Mouse (Mus musculus) hindlimb bud, embryonic 11.5 days (tissue): ENCODE data around the gene Actrt3.
"Not testable (repeated sequence)": the region's sequence is repeated elsewhere in the genome, so short reads cannot be mapped to it uniquely, and the experiment has no call there.

Experiments used
- DNase-seq: peaks from one replicate; pipeline ENCODE4 v3.0.0-alpha.2; 2012; ENCODE audit warnings: low read depth, low spot score; ENCODE audit errors: extremely low spot score

Actrt3 gene

DNA sequence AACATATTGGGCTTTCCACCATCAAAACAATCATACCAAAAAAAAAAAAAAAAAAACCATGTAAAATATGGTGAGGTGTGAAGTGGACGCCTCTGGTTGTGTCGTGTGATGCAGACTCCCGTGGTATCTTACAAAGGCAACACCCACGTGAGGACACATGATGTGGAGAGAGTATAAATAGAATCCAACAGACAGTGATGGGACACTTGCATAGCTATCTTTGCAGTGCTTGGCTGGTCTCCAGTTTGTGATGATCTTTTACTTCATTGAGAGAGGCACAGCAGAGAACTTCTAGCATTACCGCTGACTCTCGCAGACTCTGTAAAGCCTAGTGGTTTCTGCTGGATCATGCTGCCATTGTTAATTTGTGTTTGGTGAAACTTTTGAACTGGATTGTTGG is 10.9 kb downstream of the Actrt3 start:
- DNase-seq: no peak

DNA sequence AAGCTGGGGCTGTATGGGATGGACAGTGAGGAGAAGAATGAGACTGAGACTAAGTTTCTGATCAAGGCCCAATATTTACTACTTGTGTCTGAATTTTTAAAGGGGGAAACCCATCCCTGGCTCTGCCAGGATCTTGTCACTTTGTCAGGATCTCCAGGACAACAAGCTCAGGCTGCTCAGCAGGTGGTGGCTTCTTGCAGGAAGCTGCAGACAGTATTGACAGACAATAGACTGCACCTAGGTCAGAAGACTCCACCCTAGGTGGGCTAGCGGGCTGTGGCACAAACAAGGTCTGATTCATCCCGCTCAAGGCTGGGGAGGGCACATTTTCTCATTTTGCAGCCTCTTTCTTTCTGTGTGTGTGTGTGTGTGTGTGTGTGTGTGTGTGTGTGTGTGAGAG is 26.2 kb downstream of the Actrt3 start:
- DNase-seq: no peak

DNA sequence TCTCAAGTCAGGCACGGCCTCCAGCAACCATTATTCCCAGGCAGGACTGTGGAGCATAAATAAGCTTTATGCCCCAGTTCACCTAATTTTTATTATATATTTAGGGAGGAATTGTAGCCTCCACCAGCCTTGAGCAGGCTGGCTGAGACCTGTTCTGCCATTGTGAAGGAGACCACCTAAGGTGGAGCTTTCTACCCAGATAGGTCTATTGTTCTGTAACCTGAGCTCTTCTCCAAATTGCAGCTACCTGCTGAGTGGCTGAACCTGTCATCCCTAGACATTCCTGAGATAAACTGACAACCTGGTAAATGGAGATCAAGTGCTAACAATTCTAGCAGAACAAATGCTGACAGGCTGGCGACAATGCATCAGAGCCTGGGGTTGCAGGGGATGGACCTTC is 33.4 kb downstream of the Actrt3 start:
- not testable (repeated sequence) for DNase-seq

DNA sequence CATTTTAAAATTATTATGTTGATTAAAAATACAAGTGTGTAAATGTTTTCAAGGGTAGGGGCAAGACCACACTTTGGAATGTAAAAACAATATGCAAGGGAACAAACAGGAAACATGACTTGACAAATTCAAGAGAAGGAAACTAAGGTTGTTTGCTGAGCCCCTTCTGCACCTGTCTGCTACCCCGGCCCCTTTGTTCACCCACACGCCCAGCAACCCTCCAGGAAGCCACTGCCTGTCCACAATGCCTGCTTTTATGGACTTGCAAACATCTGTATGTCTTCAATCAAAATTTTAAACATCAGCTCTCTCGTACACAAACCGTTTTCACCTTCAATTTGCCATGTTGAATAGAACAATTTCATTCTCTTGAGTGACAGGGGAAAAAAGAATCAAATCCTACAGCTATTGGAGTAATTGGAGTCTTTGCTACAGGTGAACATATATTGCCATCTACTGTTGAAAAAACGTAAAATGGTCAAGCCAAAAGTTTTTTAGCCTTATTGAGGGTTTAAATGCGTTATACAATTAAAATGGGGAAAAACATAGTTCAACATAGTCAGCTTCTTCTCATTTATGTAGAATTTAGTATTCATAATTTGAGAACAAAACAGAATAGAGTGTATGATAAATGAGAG is 38.9 kb downstream of the Actrt3 start:
- DNase-seq: no peak

DNA sequence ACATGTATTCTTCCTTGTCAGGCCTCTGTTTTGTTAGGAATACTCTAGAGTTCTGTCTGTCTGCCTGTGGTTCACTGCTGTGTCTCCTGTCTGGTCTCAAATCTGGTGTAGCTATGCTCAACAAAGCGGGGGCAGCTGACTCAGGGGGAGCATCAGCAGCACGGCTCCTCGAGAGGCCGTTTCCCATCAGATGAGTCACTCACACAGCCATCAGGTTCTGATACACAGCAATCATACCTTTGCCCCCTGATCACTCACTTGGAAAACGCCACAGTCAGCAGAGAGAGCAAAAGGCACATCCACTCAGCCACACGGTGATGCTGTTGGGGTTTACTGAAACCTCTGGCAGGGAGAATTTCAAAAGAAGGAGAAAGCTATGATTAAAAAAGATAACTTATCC is 46.0 kb downstream of the Actrt3 start:
- DNase-seq: no peak

DNA sequence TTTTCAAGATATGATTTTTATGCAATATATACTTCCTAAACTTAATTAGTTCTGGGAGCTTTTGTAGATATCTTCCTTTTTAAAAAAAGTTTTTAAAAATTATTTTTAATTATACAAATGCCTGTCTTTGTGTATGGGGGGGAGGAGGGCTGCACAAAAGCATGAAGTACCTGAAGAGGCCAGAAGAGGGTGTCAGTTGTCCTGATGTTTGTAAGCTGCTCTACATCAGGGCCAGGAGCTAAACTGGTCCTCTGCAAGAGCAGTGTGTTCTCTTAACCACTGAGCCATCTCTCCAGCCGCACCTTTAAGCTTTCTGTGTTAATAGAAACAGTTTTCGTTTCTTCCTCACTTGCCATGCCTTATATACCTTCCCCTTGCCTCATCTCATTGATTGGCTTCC is 49.5 kb downstream of the Actrt3 start:
- DNase-seq: no peak

DNA sequence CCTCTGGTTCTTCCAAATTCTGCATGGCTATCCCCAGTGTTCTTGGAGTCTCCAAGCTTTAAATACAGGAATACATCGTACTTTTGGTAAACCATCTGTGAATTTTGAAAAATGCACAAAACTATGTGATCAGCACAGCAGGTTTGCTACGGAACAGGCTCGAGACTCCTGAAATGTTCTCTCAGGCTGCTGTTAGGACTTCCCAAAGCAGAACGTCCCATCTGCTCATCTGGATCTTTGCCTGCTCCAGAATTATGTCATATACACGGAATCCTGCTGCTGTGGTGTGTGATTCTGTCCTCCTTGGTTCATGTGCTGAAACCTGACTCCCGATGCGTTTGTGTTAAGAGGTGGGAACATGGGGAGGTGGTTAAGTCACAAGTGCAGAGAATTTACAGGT is 50.8 kb downstream of the Actrt3 start:
- DNase-seq: no peak

DNA sequence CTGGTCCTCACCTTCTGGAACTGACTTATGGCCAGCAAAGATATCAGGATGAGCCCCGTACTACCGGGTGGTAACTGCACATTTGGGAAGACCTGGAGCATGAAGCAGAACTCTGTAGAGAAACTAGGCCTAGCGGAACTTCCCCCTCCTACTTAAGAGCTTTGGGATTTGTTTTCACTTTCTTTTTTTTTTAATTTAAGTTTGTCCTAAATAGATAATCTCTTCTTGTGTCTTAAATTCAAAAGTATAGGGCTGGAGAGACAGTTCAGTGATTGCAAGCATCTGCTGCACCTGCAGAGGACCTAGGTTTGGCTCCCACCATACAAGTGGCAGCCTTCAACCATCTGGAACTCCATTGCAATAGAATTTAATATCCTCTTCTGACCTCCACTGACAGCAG is 51.8 kb downstream of the Actrt3 start, which contains the start of gene Mecom:
Mecom (minus strand) TSS at position 101 of the 400 bp plus-strand sequence.
- DNase-seq: no peak
